Comparison of ENCODE assay signal across 8 mouse cellular contexts in the genomic region with DNA sequence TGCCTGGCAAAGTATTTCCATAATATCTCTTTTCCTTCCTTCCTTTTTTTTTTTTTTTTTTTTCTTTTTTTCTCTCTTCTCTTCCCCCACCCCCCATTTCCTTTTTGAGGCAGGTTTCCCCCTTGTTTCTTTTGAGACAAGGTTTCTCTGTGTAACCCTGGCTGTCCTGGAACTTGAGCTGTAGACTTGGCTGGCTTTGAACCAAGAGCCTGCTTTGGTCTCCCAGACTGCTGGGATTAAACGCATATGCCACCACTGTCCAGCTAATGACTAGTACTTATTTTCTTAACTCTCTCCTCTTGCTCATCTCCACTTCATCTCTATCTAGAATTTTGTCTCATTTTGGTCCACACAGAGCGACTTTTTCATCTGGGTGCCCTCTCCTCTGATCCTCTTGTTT. TPM values are rescaled to one million over a fixed set of nuclear protein-coding genes. Genes with fewer than 3 reads are reported as not detected.
DNase-seq lines count a peak whose midpoint lies in the region; ATAC-seq and TF ChIP-seq lines count a peak whose summit lies in the region.

No protein-coding gene starts in this region.

- peak overlapping the region; percentile 61 for H3K4me2 ChIP-seq in limb, embryonic 14.5 days (replicated peaks; ENCODE audit: low read depth, low read length, severe bottlenecking)
- H3K4me2 ChIP-seq in stomach, embryonic 16.5 days (ENCODE audit: low read depth, low read length), result peak overlapping the region; percentile 68

- DNase-seq in cerebellum, adult 2 months, result no peak
- no peak for DNase-seq in cerebellum, adult 11 months
- DNase-seq in spleen, adult 2 months (ENCODE audit: low read depth in 1 of 2, low spot score in 2 of 2), result no peak
- no peak for DNase-seq in spleen, postnatal 36 days (ENCODE audit: low spot score in 2 of 2)
- no peak for DNase-seq in limb, embryonic 14.5 days (ENCODE audit: low spot score)
- no peak for DNase-seq in cerebellum, postnatal 25 days
- no peak for DNase-seq in right cerebral cortex, postnatal 14 days

- TF ChIP-seq POLR2A in cerebellum, adult 2 months (IDR thresholded peaks at IDR 0.05; ENCODE audit: borderline replicate concordance, insufficient read depth, low read length), result no peak
- no peak for TF ChIP-seq POLR2A in spleen, adult 2 months (IDR thresholded peaks at IDR 0.05; ENCODE audit: low read depth, low read length)
- no peak for TF ChIP-seq POLR2A in limb, embryonic 14.5 days (IDR thresholded peaks at IDR 0.05; ENCODE audit: borderline replicate concordance, extremely low read depth, insufficient read depth, insufficient read length)

- H3K9me3 ChIP-seq in limb, embryonic 14.5 days (ENCODE audit: control insufficient read depth, low read length), result no peaks in the 10 kb centered on the region
- no peaks in the 10 kb centered on the region for H3K9me3 ChIP-seq in stomach, embryonic 16.5 days (replicated peaks; ENCODE audit: control insufficient read depth, low read length)

- TF ChIP-seq CTCF in cerebellum, adult 2 months (IDR thresholded peaks at IDR 0.05; ENCODE audit: borderline replicate concordance, insufficient read depth, low read depth, low read length), result no peak
- TF ChIP-seq CTCF in spleen, adult 2 months (IDR thresholded peaks at IDR 0.05; ENCODE audit: extremely low read depth, insufficient read depth, insufficient read length, insufficient replicate concordance), result no peak

- 34% methylated on average over 2 of the region's 2 CpGs for WGBS in cerebellum, adult 2 months
- WGBS in spleen, adult 2 months, result 35% methylated on average over 2 of the region's 2 CpGs
- 75% methylated on average over 2 of the region's 2 CpGs for WGBS in limb, embryonic 14.5 days
- 52% methylated on average over 2 of the region's 2 CpGs for WGBS in stomach, embryonic 16.5 days

- peak overlapping the region; percentile 97 for H3K9ac ChIP-seq in limb, embryonic 14.5 days (ENCODE audit: low read depth, low read length, severe bottlenecking)
- H3K9ac ChIP-seq in stomach, embryonic 16.5 days (ENCODE audit: low read length), result peak overlapping the region; percentile 100

- peaks cover 10% of the 10 kb centered on the region for H3K4me1 ChIP-seq in cerebellum, adult 2 months (ENCODE audit: control insufficient read depth, insufficient read depth, low read length)
- peaks cover 17% of the 10 kb centered on the region for H3K4me1 ChIP-seq in spleen, adult 2 months (ENCODE audit: control insufficient read depth, insufficient read depth, insufficient read length)
- peaks cover 21% of the 10 kb centered on the region for H3K4me1 ChIP-seq in limb, embryonic 14.5 days (ENCODE audit: control insufficient read depth, insufficient read depth, low read length)
- H3K4me1 ChIP-seq in stomach, embryonic 16.5 days (ENCODE audit: control insufficient read depth, insufficient read depth, low read length), result peaks cover 24% of the 10 kb centered on the region

- H3K27ac ChIP-seq in cerebellum, adult 2 months (ENCODE audit: insufficient read depth, low read length), result no peak overlapping the region
- no peak overlapping the region for H3K27ac ChIP-seq in spleen, adult 2 months (ENCODE audit: insufficient read depth, low read length)
- peak overlapping the region; percentile 94; the same call in 1 of the 2 replicates for H3K27ac ChIP-seq in limb, embryonic 14.5 days (replicated peaks; ENCODE audit: low read depth, low read length)
- H3K27ac ChIP-seq in stomach, embryonic 16.5 days (ENCODE audit: low read length), result peak overlapping the region; percentile 99; the same call in 1 of the 2 replicates

- peaks cover 36% of the 10 kb centered on the region for H3K36me3 ChIP-seq in spleen, adult 2 months (ENCODE audit: control insufficient read depth, insufficient read depth, low read length)
- peaks cover 62% of the 10 kb centered on the region for H3K36me3 ChIP-seq in limb, embryonic 14.5 days (ENCODE audit: control insufficient read depth, insufficient read depth, low read length)
- H3K36me3 ChIP-seq in stomach, embryonic 16.5 days (ENCODE audit: control insufficient read depth, insufficient read depth, low read length), result peaks cover 23% of the 10 kb centered on the region

- peak overlapping the region; percentile 68 for H3K4me3 ChIP-seq in cerebellum, adult 2 months (replicated peaks; ENCODE audit: insufficient read depth, low read depth, low read length)
- peak overlapping the region; percentile 93 for H3K4me3 ChIP-seq in spleen, adult 2 months (ENCODE audit: extremely low read depth, insufficient read depth, insufficient read length)
- H3K4me3 ChIP-seq in limb, embryonic 14.5 days (replicated peaks; ENCODE audit: low read length), result peak overlapping the region; percentile 91
- peak overlapping the region; percentile 99 for H3K4me3 ChIP-seq in stomach, embryonic 16.5 days (replicated peaks; ENCODE audit: low read length)

- no peaks in the 10 kb centered on the region for H3K27me3 ChIP-seq in cerebellum, adult 2 months (ENCODE audit: control insufficient read depth, insufficient read depth, low read length)
- H3K27me3 ChIP-seq in spleen, adult 2 months (ENCODE audit: control insufficient read depth, insufficient read depth, low read length), result no peaks in the 10 kb centered on the region
- no peaks in the 10 kb centered on the region for H3K27me3 ChIP-seq in limb, embryonic 14.5 days (ENCODE audit: control insufficient read depth, insufficient read depth, low read length)
- no peaks in the 10 kb centered on the region for H3K27me3 ChIP-seq in stomach, embryonic 16.5 days (ENCODE audit: control insufficient read depth, insufficient read depth, low read length)

- no peak for ATAC-seq in limb, embryonic 14.5 days (ENCODE audit: low FRiP score, low read depth)
- ATAC-seq in stomach, embryonic 16.5 days (ENCODE audit: insufficient read depth, low FRiP score), result no peak

RNA-seq across cellular contexts. Expression of gene Mta2, which starts 1.4 kb away (rescaled TPM):
- 30.9 and 33.9 TPM in 2 replicates for polyA plus RNA-seq in cerebellum, adult 2 months (2012; rRNA removed)
- polyA plus RNA-seq in spleen, adult 2 months (2012; rRNA removed), result 35.0 and 37.7 TPM in 2 replicates
- 63.4 and 76.5 TPM in 2 replicates for polyA plus RNA-seq in limb, embryonic 14.5 days (2012; rRNA removed)
- 43.8 and 47.2 TPM in 2 replicates for polyA plus RNA-seq in limb, embryonic 14.5 days (2014; fragmentation: Nextera tagmentation; extraction: Ambion mirVana)
- polyA plus RNA-seq in stomach, embryonic 16.5 days (2015; fragmentation: Nextera tagmentation; extraction: Ambion mirVana), result 142 and 149 TPM in 2 replicates

RNA-seq across cellular contexts. Expression of gene Tut1, which starts 10.6 kb away (rescaled TPM):
- 20.5 and 20.8 TPM in 2 replicates for polyA plus RNA-seq in cerebellum, adult 2 months (2012; rRNA removed)
- 18.3 and 22.3 TPM in 2 replicates for polyA plus RNA-seq in spleen, adult 2 months (2012; rRNA removed)
- 28.6 and 33.6 TPM in 2 replicates for polyA plus RNA-seq in limb, embryonic 14.5 days (2012; rRNA removed)
- 27.6 and 29.2 TPM in 2 replicates for polyA plus RNA-seq in limb, embryonic 14.5 days (2014; fragmentation: Nextera tagmentation; extraction: Ambion mirVana)
- 30.0 and 34.9 TPM in 2 replicates for polyA plus RNA-seq in stomach, embryonic 16.5 days (2015; fragmentation: Nextera tagmentation; extraction: Ambion mirVana)

RNA-seq across cellular contexts. Expression of gene Eml3, which starts 13.7 kb away (rescaled TPM):
- polyA plus RNA-seq in cerebellum, adult 2 months (2012; rRNA removed), result 40.2 and 45.0 TPM in 2 replicates
- 72.3 and 77.7 TPM in 2 replicates for polyA plus RNA-seq in spleen, adult 2 months (2012; rRNA removed)
- polyA plus RNA-seq in limb, embryonic 14.5 days (2012; rRNA removed), result 62.1 and 74.9 TPM in 2 replicates
- polyA plus RNA-seq in limb, embryonic 14.5 days (2014; fragmentation: Nextera tagmentation; extraction: Ambion mirVana), result 21.5 and 25.2 TPM in 2 replicates
- 28.5 and 30.5 TPM in 2 replicates for polyA plus RNA-seq in stomach, embryonic 16.5 days (2015; fragmentation: Nextera tagmentation; extraction: Ambion mirVana)

RNA-seq across cellular contexts. Expression of gene Rom1, which starts 13.9 kb away (rescaled TPM):
- 24.1 and 24.2 TPM in 2 replicates for polyA plus RNA-seq in cerebellum, adult 2 months (2012; rRNA removed)
- 10.0 and 11.9 TPM in 2 replicates for polyA plus RNA-seq in spleen, adult 2 months (2012; rRNA removed)
- polyA plus RNA-seq in limb, embryonic 14.5 days (2012; rRNA removed), result 5.2 and 7.1 TPM in 2 replicates
- polyA plus RNA-seq in limb, embryonic 14.5 days (2014; fragmentation: Nextera tagmentation; extraction: Ambion mirVana), result 2.0 and 2.4 TPM in 2 replicates
- 2.8 and 3.1 TPM in 2 replicates for polyA plus RNA-seq in stomach, embryonic 16.5 days (2015; fragmentation: Nextera tagmentation; extraction: Ambion mirVana)

RNA-seq across cellular contexts. Expression of gene B3gat3, which starts 22.9 kb away (rescaled TPM):
- 224 and 238 TPM in 2 replicates for polyA plus RNA-seq in cerebellum, adult 2 months (2012; rRNA removed)
- 86.0 and 93.4 TPM in 2 replicates for polyA plus RNA-seq in spleen, adult 2 months (2012; rRNA removed)
- polyA plus RNA-seq in limb, embryonic 14.5 days (2012; rRNA removed), result 116 and 142 TPM in 2 replicates
- 39.7 and 43.0 TPM in 2 replicates for polyA plus RNA-seq in limb, embryonic 14.5 days (2014; fragmentation: Nextera tagmentation; extraction: Ambion mirVana)
- polyA plus RNA-seq in stomach, embryonic 16.5 days (2015; fragmentation: Nextera tagmentation; extraction: Ambion mirVana), result 37.2 and 39.0 TPM in 2 replicates

Comparison
In these comparisons a context has a peak if more than half of its experiments do, and no peak if none do; other contexts are left out.
1. H3K27ac ChIP-seq: peak in limb, embryonic 14.5 days (single experiment) and stomach, embryonic 16.5 days (single experiment); none in cerebellum, adult 2 months (single experiment) and spleen, adult 2 months (single experiment).
2. Peak in every context shown above with its lines, with median percentiles within 50 percentile points of each other: H3K4me3 ChIP-seq.